Comparison of ENCODE assay signal across 20 mouse cellular contexts in the genomic region with DNA sequence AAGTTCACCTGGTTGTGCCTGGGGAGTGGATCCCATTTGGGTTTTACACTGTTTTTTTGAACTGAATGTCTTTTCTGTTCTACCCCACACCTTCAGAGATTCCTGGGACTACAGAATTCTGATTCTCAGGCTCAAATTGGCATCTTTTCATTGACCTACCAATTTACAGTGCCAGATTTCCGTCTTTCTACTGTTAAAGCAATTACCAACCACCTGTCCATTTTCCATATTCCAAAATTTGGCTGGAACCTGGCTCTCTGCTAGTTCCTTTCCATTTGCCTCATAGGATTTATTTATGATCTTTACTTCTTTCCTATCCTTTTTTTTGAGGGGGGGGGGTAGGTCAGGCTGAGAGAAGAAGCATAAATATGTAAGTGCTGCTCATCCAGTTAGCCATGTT. TPM values are rescaled to one million over a fixed set of nuclear protein-coding genes. Genes with fewer than 3 reads are reported as not detected.
DNase-seq lines count a peak whose midpoint lies in the region; ATAC-seq lines count a peak whose summit lies in the region.
"Had no signal": no experiment of that assay in that cellular context is flagged by ENCODE, and none has a peak within 500 bp of the region (broad histone marks: within the 10 kb centered on the region; RNA-seq: fewer than 3 reads in every experiment).

No protein-coding gene starts in this region.

- peak; percentile 34 for DNase-seq in heart, adult 11 months
- no peak for DNase-seq in heart, adult 18-20 months
- DNase-seq in cerebellum, adult 8-10 months = peak; percentile 26
- DNase-seq in cerebellum, postnatal 10 days = peak; percentile 28 to 52
- no peak for DNase-seq in layer of hippocampus, adult 18-20 months (ENCODE audit: low spot score in 2 of 2)
- DNase-seq: adrenal gland, adult 2 months; adrenal gland, postnatal 14 days; gastrocnemius, postnatal 10 days; gastrocnemius, postnatal 36 days; heart, postnatal 10 days; heart, postnatal 36 days; kidney, adult 18-20 months had no signal

- no peak for ATAC-seq in monocyte, adult 5-6 weeks (replicated peaks; ENCODE audit: insufficient number of reproducible peaks, low FRiP score, low TSS enrichment, poor library complexity, severe bottlenecking)
- ATAC-seq: CD4-positive, CD25-positive, alpha-beta regulatory T cell, adult 4 months; forebrain, embryonic 13.5 days; forebrain, embryonic 16.5 days; hindbrain, postnatal 0 days; inflammation-experienced regulatory T-cells, adult 6 months; intestine, embryonic 16.5 days had no signal

RNA-seq across cellular contexts. Expression of a gene that starts 4.9 kb away (rescaled TPM):
- 10 to 100 TPM; 48.0 to 48.9 TPM for total RNA-seq in heart, adult 18-20 months (2021)
- total RNA-seq in layer of hippocampus, adult 18-20 months (2021) = 10 to 100 TPM; 27.6 to 28.3 TPM
- 1.8 to 27.7 TPM (median 4.9 TPM) in 3 replicates for total RNA-seq in monocyte, adult 5-6 weeks (2017)
- total RNA-seq: MEL had no signal

Comparison
In these comparisons a context has a peak if more than half of its experiments do, and no peak if none do; other contexts are left out.
1. DNase-seq: peak in heart, adult 11 months (single experiment), cerebellum, adult 8-10 months (single experiment) and cerebellum, postnatal 10 days (2 of 2); none in heart, adult 18-20 months (0 of 2) and layer of hippocampus, adult 18-20 months (0 of 2).